Mouse (Mus musculus) R1 (cell line): Measurements from ENCODE around the gene Ssh1.

Source experiments
- DNase-seq: peaks from one replicate; pipeline ENCODE4 v3.0.0-alpha.2; 2018; ENCODE audit warnings: low read depth, low spot score

Ssh1 gene

DNA sequence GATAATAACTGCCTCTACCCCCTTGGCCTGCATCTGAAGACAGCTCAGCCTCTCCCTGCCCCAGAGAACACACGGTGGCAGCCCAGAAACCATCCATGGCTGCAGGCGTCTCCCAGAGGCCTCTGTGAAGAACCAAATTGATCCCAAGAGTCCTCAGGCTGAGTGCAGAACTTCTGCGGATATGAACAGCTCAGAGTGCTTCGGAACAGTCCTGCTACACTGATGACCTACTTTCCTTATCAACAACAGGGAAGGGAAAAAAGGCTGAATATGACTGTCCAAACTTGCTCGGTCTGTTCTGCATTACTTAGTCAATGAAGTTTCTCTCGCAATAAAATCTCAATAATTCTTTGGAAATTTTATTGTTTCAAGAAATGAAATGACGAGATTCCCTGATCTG lies 101.7 kb downstream of the Ssh1 start:
- DNase-seq = no peak

DNA sequence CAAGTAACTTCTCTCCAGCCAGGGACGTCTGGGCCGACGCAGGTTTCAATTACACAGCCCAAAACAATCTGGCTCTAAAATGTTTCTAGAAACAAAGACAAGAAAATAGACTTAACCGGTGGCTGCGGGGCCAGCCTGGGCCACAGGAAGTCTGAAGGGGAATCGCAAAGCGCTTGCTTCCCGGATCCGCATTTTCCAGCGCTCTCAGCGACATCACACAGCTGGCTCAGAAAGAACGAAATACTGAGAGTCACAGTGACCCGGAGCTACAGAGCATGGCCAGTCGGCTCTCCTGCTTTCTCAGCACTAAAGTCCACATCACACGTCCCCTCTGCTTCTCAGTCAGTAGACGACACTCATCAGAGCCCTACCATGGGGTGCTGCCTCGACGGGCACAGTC lies 102.8 kb downstream of the Ssh1 start:
- DNase-seq = no peak

DNA sequence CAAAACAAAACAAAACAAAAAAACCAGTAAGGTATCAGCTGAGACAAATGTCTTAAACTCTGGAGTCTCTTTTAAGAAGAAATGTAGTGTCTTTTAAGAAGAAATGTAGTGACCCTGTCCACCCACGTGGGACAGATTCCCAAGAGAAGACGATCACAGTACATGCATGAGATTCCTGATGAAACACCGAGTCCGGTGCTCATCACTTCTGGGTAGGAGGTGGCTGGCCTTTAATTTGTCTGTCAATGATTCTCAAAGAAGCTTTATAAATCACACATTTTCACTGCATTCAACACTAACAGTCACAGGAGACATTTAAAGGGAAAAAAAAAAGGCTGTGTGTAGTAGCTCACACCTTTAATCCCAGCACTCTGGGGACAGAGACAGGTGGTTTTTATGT lies 103.8 kb downstream of the Ssh1 start:
- no peak for DNase-seq

DNA sequence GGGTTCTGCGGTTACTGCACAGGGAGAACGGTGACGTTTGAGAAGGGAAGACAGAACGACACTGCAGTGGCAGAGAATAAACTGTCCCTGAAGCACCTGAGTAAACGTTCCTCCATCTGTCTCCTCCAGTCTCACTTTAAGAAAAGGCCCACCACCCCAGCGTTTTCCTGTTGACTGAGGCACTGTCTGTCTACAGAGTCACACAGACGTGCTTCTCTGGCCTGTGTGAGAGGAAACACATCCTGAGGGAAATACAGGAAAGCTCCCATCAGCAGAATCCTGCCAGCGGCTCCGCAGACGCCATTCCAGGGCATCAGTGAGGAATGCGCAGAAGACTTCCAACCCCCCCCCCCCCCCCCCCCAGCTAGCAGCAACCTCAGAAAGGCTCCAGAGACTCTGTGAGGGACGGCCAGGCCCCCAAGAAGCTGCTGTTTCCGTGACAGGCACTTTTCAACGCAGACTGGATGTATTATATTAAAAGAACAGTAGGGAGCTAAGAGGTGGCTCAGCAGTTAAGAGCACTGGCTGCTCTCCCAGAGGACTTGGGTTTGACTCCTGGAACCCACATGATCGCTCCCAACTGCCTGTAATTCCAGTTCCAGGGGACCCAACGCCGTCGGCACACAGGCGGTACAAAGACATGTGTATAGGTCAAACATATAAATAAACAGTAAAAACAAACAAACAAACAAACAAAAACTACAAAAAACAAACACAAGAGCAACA lies 104.3 kb downstream of the Ssh1 start:
- DNase-seq = no peak

DNA sequence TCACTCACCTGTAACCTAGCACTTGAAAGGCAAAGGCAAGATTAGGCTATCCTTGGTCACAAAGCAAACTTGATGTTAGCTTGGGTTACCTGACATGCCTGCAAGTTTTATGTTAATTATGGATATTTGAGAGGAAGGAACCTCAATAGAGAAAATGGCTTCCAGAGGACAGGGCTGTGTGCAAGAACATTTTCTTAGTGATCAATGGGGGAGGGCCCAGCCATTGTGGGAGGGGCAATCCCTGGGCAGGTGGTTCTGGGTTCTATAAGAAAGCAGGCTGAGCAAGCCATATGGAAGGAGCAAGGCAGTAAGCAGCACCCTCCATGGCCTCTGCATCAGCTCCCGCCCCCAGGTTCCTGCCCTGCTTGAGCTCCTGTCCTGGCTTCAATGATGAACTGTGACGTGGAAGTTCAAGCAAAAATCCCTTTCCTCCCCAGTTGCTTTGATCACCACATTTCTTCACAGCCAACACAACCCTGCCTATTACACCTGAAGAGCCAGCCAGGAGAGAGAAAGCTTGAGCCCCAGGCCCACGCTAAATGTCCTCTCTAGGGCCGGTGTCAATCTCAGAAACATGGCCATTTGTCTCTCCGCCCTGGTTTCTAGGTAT lies 105.4 kb downstream of the Ssh1 start:
- peak; percentile 75 for DNase-seq

DNA sequence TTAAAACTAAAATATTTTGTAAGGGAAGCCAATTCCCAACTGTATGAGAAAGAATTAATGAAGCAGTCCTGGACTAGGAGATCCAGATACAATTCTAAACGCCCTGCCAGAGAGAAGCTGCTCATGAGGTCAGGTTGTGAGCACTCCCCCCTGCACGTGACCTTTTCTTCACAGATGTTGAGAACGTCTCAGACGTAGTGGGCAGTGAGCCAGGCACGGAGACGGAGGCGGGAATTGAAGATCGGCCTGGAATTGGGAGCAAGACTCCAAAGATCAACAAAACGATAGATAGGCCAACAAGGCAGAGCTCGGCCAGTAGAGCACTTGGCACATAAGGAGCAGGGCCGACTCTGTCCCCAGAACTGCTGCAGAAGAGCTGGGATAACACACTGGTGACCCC lies 106.6 kb downstream of the Ssh1 start:
- DNase-seq = no peak
